Mouse (Mus musculus) kidney, postnatal 10 days (tissue): Measurements from ENCODE around the gene Rabggta.
A peak's percentile ranks its signal among the peaks of the same experiment; 100 is the strongest.

ENCODE experiments used
- DNase-seq: peaks from one replicate; pipeline ENCODE4 v3.0.0; 2021; ENCODE audit warnings: mixed read lengths

Gene Rabggta

DNA sequence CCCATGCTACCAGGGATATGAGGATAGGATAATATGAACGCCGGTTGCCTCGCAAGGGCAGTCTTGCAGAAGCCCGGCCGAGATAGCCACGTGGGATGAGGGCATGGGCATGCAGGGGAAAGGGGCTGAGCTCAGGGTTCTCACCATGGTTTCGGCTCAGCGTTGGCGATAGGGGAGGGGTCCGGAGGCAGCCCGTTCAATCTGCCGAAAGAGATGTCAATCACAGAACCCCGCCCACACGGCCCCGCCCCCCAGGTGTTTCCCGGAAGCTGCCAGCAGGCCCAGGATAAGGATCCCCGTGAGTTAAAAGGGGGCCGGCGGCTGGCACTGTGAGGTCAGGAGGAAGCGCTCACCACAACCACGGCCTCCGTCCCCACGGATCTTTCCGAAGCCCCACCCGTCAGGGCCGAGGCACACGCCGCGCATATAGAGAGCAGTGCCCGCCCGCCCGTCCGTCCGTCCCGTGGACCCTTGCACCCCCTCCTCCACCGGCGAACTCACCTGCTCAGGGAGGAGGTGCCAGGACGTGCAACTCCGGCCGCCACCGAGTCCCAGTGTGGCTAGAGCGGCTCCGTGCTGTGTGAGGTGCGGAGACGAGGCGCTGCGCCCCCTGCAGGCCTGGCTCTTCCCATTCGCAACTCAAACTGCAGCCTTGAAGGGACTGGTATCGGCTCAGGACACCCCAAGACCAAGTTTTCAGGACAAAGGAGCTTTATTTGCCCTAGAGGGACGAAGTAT, at the start of gene Rabggta:
Gene Rabggta, minus strand, starts transcription at position 564 of the 738 bp plus-strand sequence.
- DNase-seq: peak; percentile 96

DNA sequence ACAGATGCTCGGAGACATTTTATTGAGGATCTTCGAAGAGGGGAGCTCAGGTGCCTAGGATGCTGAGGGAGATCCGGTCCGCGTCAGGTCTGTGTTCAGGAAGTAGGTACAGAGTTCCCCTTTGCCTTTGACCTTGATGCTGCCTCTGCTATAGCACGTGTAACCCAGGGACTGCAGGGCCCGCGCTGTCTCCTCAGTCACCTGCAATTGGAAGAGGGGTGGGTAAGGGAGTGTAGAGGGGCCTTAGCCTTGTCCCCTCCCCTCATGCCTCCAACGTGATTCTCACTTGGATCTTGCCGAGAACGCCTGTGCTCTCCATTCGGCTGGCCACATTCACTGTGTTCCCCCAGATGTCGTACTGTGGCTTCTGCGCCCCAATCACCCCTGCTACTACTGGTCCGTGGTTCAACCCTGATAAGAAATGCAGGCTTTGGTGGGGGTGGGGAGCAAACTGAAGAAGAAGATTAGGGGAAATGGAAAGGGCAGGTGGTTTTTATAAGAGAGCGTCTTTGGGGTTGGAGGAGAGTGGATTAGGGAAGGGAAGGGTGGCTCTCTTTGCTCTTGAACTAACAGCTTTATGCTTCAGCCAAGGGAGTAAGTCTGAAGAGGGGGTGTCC, 47.1 kb upstream of the Rabggta start:
- DNase-seq: no peak

DNA sequence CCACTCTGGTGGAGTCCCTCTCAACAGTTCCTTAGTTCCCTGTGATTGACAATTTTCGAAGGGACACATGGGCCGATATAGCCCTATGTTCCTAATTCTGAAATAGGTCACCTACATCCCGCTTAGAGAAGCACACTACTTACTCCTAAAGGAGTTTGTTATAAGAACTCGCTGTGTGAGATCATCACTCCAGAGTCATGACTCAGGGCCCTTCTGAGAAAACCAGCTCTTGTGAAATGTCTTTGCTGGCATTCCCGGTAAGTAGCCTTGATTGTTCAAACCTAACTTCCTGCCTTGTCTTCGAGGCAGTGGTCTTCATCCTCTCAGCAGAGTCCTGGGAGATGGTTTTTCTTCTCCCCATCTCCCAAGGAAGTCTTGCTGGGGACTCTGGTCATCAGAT, 46.5 kb upstream of the Rabggta start:
- no peak for DNase-seq

DNA sequence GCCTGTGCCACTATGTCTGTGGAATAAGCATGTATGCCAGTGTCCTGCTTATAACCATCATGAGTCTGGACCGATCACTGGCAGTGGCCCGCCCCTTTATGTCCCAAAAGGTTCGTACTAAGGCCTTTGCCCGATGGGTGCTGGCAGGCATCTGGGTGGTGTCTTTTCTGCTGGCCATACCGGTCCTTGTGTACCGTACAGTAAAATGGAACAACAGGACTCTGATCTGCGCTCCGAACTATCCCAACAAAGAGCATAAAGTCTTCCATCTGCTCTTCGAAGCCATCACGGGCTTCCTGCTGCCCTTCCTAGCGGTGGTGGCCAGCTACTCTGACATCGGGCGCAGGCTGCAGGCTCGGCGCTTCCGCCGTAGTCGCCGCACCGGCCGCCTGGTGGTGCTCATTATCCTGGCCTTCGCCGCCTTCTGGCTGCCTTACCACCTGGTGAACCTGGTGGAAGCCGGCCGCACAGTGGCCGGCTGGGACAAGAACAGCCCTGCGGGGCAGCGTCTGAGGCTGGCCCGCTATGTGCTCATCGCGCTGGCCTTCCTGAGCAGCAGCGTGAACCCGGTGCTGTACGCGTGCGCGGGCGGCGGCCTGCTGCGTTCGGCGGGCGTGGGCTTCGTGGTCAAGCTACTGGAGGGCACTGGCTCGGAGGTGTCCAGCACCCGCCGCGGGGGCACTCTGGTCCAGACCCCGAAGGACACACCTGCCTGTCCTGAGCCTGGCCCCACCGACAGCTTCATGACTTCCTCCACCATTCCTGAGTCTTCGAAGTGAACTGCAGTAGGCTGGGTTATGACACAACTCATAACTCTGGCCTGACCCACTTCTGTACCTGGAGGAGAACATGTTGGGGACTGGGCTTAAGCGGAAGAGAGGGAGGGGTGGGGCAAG, 45.7 kb upstream of the Rabggta start:
- peak; percentile 82 for DNase-seq

DNA sequence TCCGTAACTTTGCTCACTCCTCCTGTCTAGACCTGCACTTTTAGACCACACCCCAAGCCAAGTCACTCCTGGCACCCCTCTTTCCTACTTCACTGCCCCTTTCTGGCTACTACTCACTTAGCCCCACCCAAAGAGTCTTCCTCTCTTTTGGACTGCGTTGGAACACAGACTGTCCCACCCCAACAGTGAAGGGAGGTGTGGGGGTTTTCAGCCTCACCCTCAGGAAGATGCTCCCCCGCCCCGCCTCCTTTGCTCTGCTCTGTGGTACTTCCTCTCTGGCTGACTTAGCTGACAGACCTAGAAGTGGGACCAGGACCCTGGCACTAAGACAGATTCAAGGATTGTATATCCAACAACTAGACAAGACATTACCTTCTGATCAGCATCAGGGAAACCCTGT, 43.6 kb upstream of the Rabggta start, which contains the start of gene Ltb4r1:
Gene Ltb4r1, plus strand, starts transcription at position 267 of the 400 bp plus-strand sequence.
- no peak for DNase-seq

DNA sequence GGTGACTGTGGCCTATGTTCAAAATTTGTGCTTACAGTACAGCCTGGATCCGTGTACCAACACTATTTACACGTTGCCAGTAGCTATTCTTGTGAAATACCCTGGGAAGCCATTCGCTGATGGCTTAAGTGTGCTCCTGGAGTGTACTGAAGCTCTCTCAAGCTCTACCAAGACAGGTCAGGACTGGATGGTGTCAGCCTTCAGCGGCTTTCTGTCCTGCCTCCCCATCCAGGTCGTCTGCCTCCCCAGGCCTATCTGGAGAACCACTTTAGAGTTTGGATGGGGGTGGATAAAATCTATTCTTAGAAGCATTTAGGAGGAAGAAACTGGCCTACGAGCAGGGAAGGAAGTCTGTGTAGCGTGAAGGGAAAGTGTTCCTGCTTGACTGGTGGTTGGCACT, 41.1 kb upstream of the Rabggta start:
- DNase-seq: no peak

DNA sequence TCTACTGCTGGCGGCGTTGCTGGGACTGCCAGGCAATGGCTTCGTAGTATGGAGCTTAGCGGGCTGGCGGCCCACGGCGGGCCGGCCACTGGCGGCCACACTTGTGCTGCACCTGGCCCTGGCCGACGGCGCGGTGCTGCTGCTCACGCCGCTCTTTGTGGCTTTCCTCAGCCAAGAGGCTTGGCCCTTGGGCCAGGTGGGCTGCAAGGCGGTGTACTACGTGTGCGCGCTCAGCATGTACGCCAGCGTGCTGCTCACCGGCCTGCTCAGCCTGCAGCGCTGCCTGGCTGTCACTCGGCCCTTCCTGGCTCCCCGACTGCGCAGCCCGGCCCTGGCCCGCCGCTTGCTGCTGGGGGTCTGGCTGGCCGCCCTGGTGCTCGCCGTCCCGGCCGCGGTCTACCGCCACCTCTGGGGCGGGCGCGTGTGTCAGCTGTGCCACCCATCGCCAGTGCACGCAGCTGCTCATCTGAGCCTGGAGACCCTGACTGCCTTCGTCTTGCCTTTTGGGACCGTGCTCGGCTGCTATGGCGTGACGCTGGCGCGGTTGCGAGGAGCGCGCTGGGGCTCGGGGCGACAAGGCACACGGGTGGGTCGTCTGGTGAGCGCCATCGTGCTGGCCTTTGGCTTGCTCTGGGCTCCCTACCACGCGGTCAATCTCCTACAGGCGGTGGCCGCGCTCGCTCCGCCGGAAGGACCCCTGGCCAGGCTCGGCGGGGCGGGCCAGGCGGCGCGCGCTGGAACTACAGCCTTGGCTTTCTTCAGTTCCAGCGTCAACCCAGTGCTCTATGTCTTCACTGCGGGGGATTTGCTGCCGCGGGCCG, 40.1 kb upstream of the Rabggta start:
- peak; percentile 78 for DNase-seq

DNA sequence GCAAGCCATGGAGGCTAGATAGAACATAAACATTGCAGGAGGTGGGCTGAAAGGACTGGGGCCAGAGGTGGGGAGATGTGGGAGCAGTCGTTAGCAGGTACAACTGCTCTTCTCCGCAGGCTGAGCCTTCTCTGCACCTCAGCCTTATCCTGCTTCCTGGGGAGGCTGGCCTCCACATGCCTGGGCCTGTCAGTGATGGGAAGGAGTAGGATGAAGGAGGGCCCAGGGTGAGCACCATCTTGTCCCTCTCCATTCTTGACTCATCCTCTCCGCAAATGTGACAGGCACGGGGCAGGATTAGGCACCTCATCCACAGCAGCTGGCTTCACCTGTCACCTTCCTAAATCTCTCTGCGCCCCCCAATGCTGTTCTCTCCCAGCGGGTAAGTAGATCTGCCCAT, 39.1 kb upstream of the Rabggta start, which contains the start of gene Ltb4r2:
Gene Ltb4r2, plus strand, starts transcription at position 266 of the 400 bp plus-strand sequence.
- no peak for DNase-seq

DNA sequence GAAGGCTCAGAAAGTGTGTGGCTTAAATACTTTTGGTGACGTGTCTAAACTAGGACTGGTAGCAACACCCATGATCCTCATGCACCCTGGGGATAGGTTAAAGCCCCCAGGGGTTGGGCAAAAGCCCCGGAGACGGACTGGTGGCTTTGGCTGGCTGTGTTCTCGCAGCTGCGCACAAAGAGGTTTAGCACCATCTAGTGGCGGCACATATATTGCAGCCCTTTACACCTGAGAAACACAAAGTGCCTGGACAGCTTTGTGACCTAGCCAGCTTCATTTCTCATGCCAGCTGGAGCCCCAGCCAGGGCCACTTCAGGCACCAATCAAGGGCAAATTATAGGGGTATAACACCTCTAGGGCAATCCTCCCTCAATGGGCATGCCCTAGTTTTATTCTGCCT, 38.1 kb upstream of the Rabggta start:
- DNase-seq: peak; percentile 94

DNA sequence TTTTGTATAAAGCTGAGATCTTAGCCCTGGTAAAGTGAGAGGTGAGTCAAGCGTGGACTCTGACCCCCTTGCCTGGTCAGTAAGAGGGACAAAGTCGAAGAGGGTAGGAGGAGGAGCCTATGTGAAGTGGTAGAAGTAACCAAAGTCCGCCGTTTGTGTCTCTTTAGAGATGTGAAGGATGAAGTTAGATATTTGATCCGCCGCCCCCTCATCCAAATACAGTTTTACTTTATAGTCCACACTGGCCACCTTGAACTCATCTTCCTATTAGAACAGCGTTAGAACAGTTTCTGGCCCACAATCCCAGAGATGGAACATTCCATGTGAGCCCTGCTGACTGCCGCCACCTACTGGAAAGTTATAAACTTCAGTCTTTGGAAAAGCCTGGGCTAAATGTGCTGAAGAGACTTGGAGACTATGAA, 36.3 kb upstream of the Rabggta start, which contains the start of gene Cideb:
Gene Cideb, minus strand, starts transcription at position 96 of the 422 bp plus-strand sequence.
- DNase-seq: peak; percentile 69

DNA sequence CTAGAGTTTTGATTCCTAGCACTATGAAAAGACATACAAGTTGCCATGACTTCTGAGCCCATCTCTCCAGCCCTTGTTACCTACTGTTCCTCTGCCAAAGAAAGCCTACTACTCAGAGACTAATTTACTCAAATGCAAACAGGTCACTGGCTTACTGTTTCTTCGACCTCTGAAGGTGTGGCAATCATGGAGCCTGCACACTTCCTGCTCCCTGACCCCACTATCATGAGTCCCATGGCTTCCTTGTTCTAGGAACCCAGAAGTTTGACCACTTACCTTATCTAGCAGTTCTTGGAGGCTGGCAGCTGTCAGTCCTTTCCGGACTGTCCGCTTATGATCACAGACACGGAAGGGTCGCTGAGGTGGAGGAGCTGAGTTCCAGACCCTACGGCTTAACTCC, 35.5 kb upstream of the Rabggta start:
- DNase-seq: no peak

DNA sequence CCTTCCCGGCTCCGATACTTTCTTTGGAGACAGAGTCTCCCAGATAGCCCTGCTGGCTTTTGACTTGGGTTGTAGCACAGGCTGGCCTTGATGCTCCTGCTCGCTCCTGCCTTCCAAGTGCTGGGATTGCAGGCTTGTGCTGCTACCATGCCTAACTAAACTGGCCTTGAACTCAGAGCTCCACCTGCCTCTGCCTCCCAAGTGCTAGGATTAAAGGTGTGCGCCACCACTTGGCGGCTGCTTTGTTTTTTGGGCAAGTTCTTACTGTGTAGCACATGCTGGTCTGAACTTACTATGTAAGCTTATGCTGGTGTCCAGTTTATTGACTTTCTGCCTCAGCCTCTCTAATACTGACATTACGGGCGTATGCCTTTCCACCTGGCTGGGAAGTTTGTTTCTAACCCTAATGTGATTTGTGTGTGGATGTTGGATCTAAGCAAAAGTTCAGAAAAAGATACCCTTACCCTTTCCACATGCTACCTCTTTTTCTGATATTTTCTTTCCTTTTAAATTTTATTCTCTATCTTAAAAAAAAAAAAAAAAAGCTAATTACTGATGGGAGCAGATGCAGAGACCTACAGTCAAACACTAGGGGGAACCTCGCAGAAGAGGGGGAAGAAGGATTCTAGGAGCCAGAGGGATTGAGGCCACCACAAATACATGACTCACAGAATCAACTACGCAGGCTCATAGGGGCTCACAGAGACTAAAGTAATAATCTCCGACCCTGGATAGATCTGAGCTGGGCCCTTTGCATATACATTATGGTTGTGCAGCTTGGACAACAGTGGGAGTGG, 25.2 kb upstream of the Rabggta start:
- no peak for DNase-seq

DNA sequence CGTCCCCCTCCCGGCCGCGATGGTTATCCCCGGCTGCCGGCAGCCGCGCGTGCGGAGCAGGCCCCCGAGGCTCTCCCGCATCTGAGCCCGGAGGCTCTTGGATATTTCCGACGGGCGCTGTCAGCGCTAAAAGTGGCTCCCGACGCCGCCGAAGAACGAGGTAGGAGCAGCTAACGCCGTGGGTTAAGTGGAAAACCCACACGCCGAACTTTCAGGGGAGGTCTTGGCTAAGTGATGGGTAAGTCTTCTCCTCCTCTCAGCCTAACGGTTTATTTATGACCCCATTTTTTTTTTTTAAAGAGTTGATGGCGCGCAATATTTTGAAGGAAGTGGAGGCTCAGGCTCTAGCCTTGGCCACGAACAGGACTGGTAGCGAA, 23.8 kb upstream of the Rabggta start:
- DNase-seq: no peak

DNA sequence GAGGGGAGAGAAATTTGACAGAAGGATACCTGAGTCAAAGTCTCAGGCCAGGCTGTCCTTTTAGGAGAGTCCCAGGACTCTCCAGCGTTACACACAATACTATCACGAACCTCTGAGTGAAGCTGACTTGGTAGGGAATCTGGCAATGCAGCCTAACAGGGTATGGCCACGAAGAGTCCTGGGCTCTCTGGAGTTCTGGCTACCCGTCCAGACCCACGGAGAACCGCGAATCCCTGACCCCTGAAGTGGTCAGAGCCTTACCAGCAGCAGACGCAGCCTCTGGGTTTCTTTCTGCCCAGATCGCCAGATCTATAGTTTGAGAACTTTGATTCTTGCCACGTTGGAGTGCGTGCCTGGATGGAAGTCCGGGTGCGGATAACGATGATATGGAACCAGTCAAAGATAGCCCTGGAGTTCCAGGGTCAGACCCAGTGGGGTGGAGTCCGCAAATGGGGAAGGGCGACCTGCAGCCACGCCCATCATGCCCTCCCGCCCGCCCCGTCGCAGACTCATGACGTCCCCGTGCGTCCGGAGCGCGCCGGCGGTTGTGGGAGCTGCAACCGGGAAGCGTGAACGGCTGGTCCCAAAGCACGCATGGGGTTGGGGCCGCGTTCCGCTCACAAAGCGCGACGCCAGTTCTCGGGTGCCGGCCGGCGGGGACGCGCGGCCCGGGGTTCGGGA, 23.3 kb upstream of the Rabggta start, which contains the start of the genes Dhrs1 and Nop9:
Gene Dhrs1, minus strand, starts transcription at position 511 of the 681 bp plus-strand sequence.
Gene Nop9, plus strand, starts transcription at position 514 of the 681 bp plus-strand sequence.
- peak; percentile 94 for DNase-seq

DNA sequence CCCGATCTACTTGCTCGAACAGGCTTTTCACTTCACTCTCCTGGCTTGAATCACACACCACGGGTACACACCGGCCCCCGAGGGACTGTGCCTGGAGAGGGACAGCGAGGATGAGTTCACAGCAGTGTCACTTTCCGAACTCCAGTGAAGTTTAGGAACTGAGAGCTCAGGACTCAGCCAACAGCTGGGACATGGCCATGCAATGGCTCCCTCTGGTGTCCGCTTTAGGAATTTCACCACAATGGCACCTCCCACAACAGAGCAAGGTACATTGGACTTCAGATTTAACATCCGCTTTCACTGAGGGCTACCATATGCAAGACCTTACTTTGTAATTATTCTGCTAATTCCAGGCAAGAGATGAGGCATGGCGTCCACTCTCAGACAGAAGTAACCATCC, 21.6 kb upstream of the Rabggta start:
- DNase-seq: peak; percentile 93

DNA sequence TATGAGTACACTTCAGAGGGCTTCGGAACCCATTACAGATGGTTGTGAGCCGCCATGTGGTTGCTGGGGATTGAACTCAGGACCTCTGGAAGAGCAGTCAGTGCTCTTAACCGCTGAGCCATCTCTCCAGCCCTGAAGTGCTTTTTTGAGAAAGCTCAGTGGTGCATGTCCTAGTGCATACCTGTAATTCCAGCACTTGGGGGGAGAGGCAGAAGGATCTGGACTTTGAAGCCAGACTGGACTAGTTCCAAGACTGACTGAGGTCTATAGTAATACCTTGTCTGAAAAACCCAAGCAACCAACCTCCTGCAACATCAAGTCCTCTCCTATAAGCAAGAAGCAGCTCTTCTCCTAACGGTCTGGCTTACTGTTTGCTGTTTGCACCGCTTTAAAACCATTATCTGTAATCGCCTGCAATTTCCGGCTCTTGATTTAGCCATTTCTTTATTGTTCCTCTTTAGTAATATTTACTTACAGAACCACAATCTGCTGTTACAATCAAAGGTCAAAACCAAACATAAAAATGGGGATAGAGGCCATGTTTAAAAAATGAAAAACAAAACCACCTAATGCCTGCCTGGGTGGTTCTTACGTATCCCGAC, 15.1 kb upstream of the Rabggta start:
- peak; percentile 48 for DNase-seq

DNA sequence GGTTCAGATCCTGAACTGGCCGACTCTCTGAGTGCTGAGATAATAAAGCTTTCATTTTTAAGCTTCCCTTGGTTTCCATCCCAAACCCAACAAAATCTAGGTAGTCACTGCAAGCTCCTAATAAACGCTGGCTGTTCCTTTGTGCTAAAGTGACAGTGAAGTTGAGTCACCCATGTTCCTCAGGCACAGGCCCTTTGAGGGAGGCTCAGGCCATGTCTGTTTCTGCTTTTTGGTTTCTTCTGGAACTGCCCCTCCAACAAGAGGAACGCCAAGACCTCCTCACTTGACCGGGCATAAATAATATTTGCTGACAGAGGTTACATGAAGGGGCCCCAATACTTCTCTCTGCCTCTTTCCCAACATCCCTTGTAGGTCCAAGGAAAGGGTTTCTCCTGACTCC, 13.7 kb upstream of the Rabggta start:
- DNase-seq: no peak

DNA sequence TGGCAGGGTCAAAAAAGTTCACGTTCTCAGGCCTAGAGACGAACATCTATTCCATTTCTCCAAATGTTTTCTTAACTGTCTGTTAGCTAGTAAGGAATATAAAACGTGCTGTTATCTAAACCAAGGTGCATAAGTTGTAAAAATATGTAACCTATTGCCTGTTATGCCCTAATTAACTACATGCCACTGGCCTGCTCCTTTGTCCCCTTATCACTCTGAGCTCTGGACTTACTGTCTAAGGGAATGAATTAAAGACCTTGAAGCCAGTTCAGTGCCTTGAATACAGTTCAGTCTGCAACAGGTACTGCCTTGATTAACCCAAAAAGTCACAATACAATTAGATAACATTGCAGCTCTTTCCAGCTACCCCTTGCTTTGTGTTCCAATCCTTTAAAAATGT, 13.3 kb upstream of the Rabggta start:
- no peak for DNase-seq

DNA sequence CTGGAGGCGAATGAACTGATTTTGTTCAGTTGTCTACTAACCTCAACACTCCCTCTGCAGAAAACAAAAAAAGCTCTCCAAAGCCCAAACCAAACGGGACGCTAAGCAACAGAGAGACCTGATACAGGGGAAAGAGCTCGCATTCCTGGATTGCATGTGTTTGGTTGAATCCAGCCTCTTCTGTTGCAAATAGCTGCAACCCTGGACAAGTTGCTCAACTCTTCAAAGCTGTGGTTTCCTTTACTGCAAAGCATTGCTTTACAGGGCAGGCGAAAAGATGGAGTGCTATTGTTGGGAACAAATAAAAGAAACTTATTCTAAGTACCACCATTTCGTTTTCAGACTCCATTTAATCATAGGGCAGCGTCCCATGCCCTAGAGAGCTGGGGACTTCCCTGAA, 12.8 kb upstream of the Rabggta start:
- DNase-seq: no peak

DNA sequence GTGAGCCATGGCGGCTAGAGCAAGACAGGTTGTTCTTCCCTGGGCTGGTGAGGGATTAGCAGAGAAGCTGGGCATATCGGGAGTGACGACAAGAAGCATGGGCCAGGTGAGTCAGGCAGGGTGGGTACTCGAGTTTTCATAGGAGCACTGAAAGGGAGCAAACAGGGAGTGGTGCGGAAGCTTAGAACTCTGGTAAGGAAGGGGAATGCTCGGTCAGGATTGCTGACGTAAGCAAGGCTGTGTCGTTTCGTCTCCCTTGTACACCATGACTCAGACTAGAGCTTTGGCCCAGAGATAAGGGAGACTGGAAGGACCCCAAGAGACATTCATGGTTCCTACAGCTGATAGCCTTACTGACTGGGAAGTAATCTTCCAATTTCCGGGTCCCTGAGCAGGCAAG, 11.8 kb upstream of the Rabggta start:
- no peak for DNase-seq
